Mouse (Mus musculus) forebrain, embryonic 13.5 days (tissue): Measurements from ENCODE around the gene Gm5129. TPM values are rescaled to one million over a fixed set of nuclear protein-coding genes. Genes with fewer than 3 reads are reported as not detected.

Experiments
- ATAC-seq: fragments of 200-750 bp; cut with Nextera tagmentation; 2 replicates; pipeline ENCODE4 v1.8.0; 2017
- H3K27ac ChIP-seq: fragments of 300-500 bp; sonication (generic); 2 replicates; pipeline ENCODE4 v1.5.1; 2015; ENCODE audit warnings: inconsistent platforms, mild to moderate bottlenecking, moderate library complexity
- H3K27me3 ChIP-seq: fragments of 300-500 bp; sonication (generic); 2 replicates; pipeline ENCODE4 v1.6.1; 2015; ENCODE audit warnings: mild to moderate bottlenecking, inconsistent platforms
- H3K36me3 ChIP-seq: fragments of 300-500 bp; sonication (generic); 2 replicates; pipeline ENCODE4 v1.6.1; 2015; ENCODE audit warnings: mild to moderate bottlenecking, inconsistent platforms; ENCODE audit not compliant: poor library complexity, severe bottlenecking
- H3K4me1 ChIP-seq: fragments of 300-500 bp; sonication (generic); 2 replicates; pipeline ENCODE4 v1.6.1; 2015; ENCODE audit warnings: inconsistent platforms
- H3K4me2 ChIP-seq: fragments of 300-500 bp; sonication (generic); 2 replicates; pipeline ENCODE4 v1.6.1; 2015; ENCODE audit warnings: inconsistent platforms, mild to moderate bottlenecking, moderate library complexity
- H3K4me3 ChIP-seq: fragments of 300-500 bp; sonication (generic); 2 replicates; pipeline ENCODE4 v1.5.1; 2015; ENCODE audit warnings: mild to moderate bottlenecking, inconsistent platforms
- H3K9ac ChIP-seq: fragments of 300-500 bp; sonication (generic); 2 replicates; pipeline ENCODE4 v1.6.1; 2015; ENCODE audit warnings: mild to moderate bottlenecking, inconsistent platforms
- H3K9me3 ChIP-seq: fragments of 300-500 bp; sonication (generic); replicated peaks from 2 replicates; pipeline ENCODE4 v1.6.1; 2016; ENCODE audit warnings: inconsistent platforms
- WGBS: fragments of 180-500 bp; shearing (Covaris S2); methylation state at CpG from one replicate; pipeline ENCODE4 v1.1.7; 2015; 5-methylcytosine and 5-hydroxymethylcytosine counted together
- polyA plus RNA-seq: library from polyadenylated mRNA; unstranded; fragments of >200 nt; fragmentation: Nextera tagmentation; extraction: Ambion mirVana; gene quantifications from 2 replicates; pipeline ENCODE4 v1.2.1, GENCODE M21; 2015

The Gm5129 gene
- polyA plus RNA-seq, 1 experiment from 2014 or later = not detected

- Histone ChIP-seq H3K27me3 (no peaks in the 10 kb centered on the region), H3K4me1 (no peaks in the 10 kb centered on the region), H3K36me3 (no peaks in the 10 kb centered on the region), H3K4me3 (no peak overlapping the region), H3K27ac (no peak overlapping the region), H3K4me2 (no peak overlapping the region), H3K9ac (no peak overlapping the region), H3K9me3 (no peaks in the 10 kb centered on the region)
- ATAC-seq = no peak
- 46% methylated on average over 1 of the region's 1 CpGs for WGBS
Observed at GRCm38 (mm10) chr5:29712906-29713305, 22.8 kb downstream of the Gm5129 start.

GRCm38 (mm10) chr5:29711631-29712030 lies 24.1 kb downstream of the Gm5129 start:
- ATAC-seq = no peak
- no peak overlapping the region for H3K4me2 ChIP-seq
- no peaks in the 10 kb centered on the region for H3K9me3 ChIP-seq
- H3K9ac ChIP-seq = no peak overlapping the region
- H3K27me3 ChIP-seq = no peaks in the 10 kb centered on the region
- no peaks in the 10 kb centered on the region for H3K36me3 ChIP-seq
- H3K27ac ChIP-seq = no peak overlapping the region
- no peak overlapping the region for H3K4me3 ChIP-seq
- no peaks in the 10 kb centered on the region for H3K4me1 ChIP-seq

GRCm38 (mm10) chr5:29708258-29708657 lies 27.5 kb downstream of the Gm5129 start:
- Histone ChIP-seq H3K36me3 (no peaks in the 10 kb centered on the region), H3K27ac (no peak overlapping the region), H3K27me3 (no peaks in the 10 kb centered on the region), H3K9ac (no peak overlapping the region), H3K4me2 (no peak overlapping the region), H3K4me1 (no peaks in the 10 kb centered on the region), H3K9me3 (no peaks in the 10 kb centered on the region), H3K4me3 (no peak overlapping the region)
- 28% methylated on average over 5 of the region's 5 CpGs for WGBS
- ATAC-seq = no peak

GRCm38 (mm10) chr5:29707241-29707640 lies 28.5 kb downstream of the Gm5129 start:
- H3K36me3 ChIP-seq = no peaks in the 10 kb centered on the region
- no peak overlapping the region for H3K9ac ChIP-seq
- no peak for ATAC-seq
- no peak overlapping the region for H3K4me3 ChIP-seq
- H3K27ac ChIP-seq = no peak overlapping the region
- H3K9me3 ChIP-seq = no peaks in the 10 kb centered on the region
- no peaks in the 10 kb centered on the region for H3K27me3 ChIP-seq
- no peaks in the 10 kb centered on the region for H3K4me1 ChIP-seq
- WGBS = 87% methylated on average over 4 of the region's 4 CpGs
- no peak overlapping the region for H3K4me2 ChIP-seq

GRCm38 (mm10) chr5:29699520-29700202 lies 36.1 kb downstream of the Gm5129 start:
- Histone ChIP-seq H3K4me2 (no peak overlapping the region), H3K9me3 (0 out of 2 replicates have a peak, but pooled peaks cover 3% of the 10 kb centered on the region), H3K36me3 (no peaks in the 10 kb centered on the region), H3K27ac (no peak overlapping the region), H3K4me1 (no peaks in the 10 kb centered on the region), H3K4me3 (no peak overlapping the region), H3K9ac (no peak overlapping the region), H3K27me3 (no peaks in the 10 kb centered on the region)
- no peak for ATAC-seq
- 80% methylated on average over 2 of the region's 2 CpGs for WGBS

GRCm38 (mm10) chr5:29698493-29698892 lies 37.2 kb downstream of the Gm5129 start:
- 84% methylated on average over 4 of the region's 4 CpGs for WGBS
- no peak for ATAC-seq
- H3K4me3 ChIP-seq = no peak overlapping the region

GRCm38 (mm10) chr5:29688352-29688751 lies 47.4 kb downstream of the Gm5129 start:
- no peaks in the 10 kb centered on the region for H3K27me3 ChIP-seq
- no peak overlapping the region for H3K4me3 ChIP-seq
- H3K36me3 ChIP-seq = no peaks in the 10 kb centered on the region
- no peak for ATAC-seq
- H3K9me3 ChIP-seq = no peaks in the 10 kb centered on the region
- no peak overlapping the region for H3K27ac ChIP-seq
- WGBS = 70% methylated on average over 7 of the region's 7 CpGs
- no peak overlapping the region for H3K4me2 ChIP-seq
- no peaks in the 10 kb centered on the region for H3K4me1 ChIP-seq
- no peak overlapping the region for H3K9ac ChIP-seq

More at GRCm38 (mm10) chr5:29698493-29698892, 37.2 kb downstream of the Gm5129 start:
- no peak overlapping the region for H3K27ac ChIP-seq
- H3K36me3 ChIP-seq = no peaks in the 10 kb centered on the region
- no peaks in the 10 kb centered on the region for H3K27me3 ChIP-seq
- H3K9me3 ChIP-seq = 0 out of 2 replicates have a peak, but pooled peaks cover 3% of the 10 kb centered on the region
- no peak overlapping the region for H3K9ac ChIP-seq
- H3K4me1 ChIP-seq = no peaks in the 10 kb centered on the region
- no peak overlapping the region for H3K4me2 ChIP-seq

GRCm38 (mm10) chr5:29687671-29688070 lies 48.1 kb downstream of the Gm5129 start:
- ATAC-seq = peak; percentile 70; the same call in 1 of the 2 replicates
- no peaks in the 10 kb centered on the region for H3K9me3 ChIP-seq
- no peak overlapping the region for H3K9ac ChIP-seq
- WGBS = 51% methylated on average over 3 of the region's 3 CpGs
- H3K36me3 ChIP-seq = no peaks in the 10 kb centered on the region
- no peaks in the 10 kb centered on the region for H3K27me3 ChIP-seq
- H3K4me1 ChIP-seq = no peaks in the 10 kb centered on the region
- no peak overlapping the region for H3K27ac ChIP-seq
- no peak overlapping the region for H3K4me3 ChIP-seq
- no peak overlapping the region for H3K4me2 ChIP-seq

Other genes starting within 250 kb of the Gm5129 start
- 18.5 and 18.7 TPM in 2 replicates for gene Ube3c, start 166.7 kb downstream of the Gm5129 start, polyA plus RNA-seq
- gene Dnajb6, start 248 bp downstream of the Gm5129 start, polyA plus RNA-seq = 278 and 293 TPM in 2 replicates